Mouse (Mus musculus) 416B (cell line): ENCODE measurements around the gene Prkaa1.
"Not testable (repeated sequence)": the region's sequence is repeated elsewhere in the genome, so short reads cannot be mapped to it uniquely, and the experiment has no call there.

Experiments used
- DNase-seq: peaks from one replicate; pipeline ENCODE4 v3.0.0; 2011; ENCODE audit warnings: low read depth

Gene Prkaa1

DNA sequence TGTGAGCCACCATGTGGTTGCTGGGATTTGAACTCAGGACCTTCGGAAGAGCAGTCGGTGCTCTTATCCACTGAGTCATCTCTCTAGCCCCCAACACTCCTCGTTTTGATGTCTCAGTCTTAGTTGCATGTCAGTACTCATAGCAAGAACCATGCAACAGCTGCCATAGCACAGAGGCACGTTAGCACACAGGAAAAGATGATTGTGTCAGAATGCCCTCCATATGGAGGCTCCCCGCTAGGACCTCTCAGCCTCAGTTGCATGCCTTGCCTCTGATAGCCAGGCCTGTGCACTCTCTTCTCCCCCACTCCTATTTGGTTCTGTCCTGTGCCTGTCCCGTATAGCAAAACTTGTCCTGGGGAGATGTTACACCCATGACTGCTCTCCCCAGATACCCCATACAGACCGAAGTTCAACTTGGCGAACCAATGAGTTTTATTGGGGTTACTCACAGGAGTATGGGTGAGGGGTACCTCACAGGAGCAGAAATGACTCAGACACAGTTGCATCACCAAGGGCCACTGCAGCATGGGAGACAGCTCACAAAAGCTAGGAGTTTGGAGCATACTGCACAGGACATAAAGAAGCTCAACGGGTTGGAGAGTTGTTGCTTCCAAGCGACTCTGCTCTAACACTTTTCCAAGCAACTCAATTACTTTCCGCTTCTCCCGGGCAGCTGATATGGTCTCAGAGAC, 14.4 kb upstream of the Prkaa1 start:
- DNase-seq, result peak; percentile 74

DNA sequence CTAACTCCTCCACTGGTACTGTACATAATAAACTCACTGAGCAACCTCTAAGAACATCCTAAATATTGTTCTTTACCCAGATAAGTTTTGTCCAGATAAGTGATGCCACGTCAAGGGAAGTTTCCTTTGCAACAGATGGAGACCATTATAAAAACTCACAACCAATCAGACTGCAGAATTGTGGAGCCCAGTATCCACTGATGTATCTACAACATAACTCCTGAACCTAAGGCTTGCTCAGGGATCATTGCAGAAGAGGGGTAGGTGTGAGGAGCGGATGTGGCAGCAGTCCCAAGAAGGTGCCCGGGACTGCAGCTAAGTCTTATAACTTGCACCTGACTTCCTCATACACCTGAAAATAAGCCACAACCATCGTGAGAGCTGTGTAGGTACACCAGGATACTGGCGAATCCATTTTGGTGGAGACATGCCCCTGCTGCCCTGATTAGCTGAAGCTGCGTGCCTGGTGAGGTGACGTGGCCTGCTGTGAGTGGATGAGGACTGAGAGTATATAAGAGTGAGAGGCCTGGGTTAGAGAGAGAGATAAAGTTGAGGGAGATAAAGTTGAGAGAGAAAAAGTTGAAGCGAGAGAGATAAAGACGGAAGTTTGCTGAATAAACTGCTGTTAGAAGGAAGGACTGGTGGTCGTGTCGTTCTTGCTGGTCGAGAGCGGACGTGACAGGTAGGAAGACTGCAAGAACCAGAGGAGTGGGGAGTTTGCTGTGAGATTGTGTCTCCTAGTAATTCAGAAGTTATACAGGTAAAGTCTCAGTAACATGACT, 12.6 kb upstream of the Prkaa1 start:
- DNase-seq, result not testable (repeated sequence)

DNA sequence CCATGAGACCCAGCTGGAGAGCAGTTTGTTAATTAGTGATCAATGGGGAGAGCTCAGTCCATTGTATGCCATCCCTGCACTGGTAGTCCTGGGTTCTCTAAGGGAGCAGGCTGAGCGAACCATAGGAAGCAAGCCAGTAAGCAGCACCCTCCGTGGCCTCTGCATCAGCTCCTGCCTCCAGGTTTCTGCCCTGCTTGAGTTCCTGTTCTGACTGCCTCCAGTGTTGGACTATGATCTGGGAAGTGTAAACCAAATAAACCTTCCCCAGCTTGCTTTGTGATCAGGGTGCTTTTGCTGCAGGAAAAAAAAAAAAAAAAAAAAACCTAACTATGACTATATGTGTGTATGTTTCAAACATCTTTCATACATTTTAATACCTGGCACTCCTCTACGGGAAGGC, 10.4 kb upstream of the Prkaa1 start:
- no peak for DNase-seq

DNA sequence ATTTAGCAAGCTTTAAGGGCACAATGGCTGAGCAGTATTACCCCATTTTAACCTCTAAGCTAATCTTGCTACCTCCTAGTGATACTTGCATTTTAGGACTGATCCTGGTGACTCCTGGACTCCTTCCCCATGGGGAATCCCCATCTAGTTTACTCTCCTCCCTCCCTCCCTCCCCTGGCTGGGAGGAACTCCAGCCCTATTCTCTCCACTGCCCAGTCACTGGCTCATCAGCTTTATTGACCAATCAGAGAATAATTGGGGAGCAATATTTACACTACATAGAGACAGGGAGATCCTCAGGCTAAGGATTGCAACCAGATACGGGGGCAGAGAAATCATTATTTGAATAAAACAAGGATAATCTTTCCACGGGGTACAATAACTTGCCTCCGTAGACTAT, 9.5 kb upstream of the Prkaa1 start:
- no peak for DNase-seq

DNA sequence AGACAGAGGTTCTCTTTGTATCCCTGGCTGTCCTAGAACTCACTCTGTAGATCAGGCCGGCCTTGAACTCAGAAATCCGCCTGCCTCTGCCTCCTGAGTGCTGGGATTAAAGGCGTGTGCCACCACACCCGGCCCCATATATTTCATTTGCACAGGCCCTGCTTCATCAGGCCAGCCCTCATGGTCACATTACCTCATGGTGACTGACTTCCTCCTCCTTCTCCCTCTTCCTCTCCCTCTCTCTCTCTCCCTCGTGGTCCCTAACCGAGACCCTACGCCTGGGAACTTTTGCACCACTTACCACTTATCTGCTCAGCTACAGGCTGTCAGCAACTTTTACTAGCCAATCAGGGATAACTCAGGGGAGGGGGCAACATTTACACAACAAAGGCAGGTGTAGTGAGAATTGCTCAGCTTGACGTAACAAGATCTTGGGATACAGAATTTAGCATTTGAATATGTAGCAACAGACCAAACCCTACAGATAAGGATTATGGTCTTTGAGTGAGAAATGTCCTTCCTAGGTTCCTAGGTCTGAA, 8.6 kb upstream of the Prkaa1 start:
- no peak for DNase-seq

DNA sequence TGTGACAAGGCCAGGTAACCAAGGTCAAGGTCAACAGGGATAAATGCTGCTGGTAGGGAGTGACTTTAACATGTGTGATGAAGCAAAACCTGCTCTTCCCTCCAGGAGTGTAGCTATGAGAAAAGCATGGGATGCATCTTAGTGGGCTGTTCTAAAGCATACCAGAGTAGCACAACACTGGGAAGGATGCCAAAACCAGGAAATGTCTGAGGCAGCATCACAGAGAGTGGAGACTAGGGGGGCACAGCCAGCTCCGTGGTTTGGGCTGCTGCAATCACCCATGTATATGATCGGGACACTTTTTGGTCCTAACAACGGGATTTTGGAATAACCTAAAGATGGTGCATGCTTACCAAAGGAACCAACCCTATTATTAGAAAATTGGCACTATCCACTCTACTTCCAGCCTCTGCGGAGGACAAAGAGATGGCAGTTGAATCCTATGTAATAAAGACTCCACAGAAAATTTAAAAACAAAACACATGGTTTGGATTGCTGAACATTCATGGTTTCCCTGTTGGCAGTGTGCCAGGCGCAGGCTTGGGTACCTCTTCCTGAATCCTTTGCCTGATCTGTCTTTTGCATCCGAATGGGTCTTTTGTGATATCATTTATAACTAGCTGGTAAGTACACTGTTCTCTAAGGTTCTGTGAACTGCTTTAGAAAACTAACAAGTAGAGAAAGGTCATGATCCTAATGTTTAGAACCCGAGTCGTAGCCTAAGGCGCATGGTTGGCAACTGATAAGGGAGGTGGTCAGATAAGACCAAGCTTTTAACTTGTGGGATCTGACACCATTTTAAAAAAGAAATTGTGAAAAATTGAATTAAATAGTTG, 5.4 kb upstream of the Prkaa1 start:
- peak; percentile 66 for DNase-seq

DNA sequence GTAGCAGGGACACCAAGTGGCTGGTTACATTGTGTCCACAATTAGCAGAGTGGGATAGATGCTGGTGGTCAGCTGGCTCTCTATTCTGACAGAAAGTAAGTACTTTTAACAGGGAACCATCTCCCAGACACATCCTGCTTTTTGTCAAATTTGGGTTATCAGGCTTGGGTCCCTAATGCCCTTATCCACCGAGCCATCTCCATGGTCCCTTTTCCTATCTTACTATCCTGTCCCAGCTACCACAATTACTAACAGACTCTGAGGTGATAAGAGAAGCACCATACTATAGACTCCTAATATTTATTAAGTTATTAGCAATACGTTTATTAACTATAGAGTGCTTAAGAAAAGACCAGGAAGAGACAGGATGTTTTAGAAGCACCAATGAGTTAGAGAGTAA, 4.3 kb upstream of the Prkaa1 start:
- DNase-seq, result no peak

DNA sequence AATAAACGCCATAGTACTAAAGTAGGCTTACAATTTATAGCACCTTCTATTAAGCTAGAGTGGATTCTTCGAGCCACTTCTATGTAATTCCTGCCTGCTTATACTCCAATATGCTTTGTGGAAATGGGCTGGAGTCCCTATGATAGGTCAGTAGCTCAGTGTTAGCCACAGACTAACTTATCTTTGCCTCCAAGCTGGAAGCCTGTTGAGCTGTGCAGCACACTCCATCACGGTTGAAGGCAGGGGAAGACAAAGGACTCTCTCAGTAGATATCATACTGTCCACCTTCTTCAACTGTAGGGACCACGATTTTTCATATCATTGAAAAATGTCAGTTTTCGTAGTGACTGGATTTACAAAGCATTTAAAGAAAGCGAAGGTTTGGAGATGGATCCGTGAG, 3.8 kb upstream of the Prkaa1 start:
- DNase-seq, result no peak

DNA sequence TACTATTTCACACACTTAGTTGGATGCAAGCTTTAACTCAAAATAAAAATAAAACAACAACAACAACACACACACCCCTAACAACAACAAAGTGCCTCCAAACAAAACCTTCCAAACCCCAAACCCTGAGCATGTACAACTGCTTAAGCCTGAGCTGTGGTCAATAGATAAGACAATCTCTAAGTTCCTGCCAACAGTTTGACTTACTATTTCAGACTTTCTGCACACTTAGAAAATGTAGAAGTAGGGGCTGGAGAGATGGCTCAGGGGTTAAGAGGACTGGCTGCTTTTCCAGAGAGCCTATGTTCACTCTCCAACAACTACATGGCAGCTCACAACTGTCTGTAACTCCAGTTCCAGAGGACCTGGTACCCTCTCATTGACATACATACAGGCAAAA, 3.3 kb upstream of the Prkaa1 start:
- peak; percentile 56 for DNase-seq

DNA sequence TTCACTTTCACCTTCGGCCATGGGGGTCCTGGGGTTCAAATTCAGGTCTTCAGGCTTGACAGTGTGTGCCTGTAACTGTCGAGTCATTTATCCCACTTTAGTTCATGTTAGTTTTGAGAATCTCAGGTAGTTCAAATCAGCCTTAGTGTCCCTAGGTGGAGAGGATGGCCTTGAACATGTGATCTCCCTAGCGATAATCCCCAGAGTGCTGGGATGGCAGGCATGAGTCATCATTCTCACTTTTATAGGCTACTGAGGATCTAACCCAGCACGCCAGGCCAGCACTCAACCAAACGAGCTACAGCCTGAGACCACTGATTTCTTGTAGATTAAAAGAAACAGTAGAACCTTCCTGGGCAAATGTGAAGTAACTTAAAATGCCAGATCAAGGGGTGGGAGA, 1.6 kb upstream of the Prkaa1 start:
- peak; percentile 73 for DNase-seq

DNA sequence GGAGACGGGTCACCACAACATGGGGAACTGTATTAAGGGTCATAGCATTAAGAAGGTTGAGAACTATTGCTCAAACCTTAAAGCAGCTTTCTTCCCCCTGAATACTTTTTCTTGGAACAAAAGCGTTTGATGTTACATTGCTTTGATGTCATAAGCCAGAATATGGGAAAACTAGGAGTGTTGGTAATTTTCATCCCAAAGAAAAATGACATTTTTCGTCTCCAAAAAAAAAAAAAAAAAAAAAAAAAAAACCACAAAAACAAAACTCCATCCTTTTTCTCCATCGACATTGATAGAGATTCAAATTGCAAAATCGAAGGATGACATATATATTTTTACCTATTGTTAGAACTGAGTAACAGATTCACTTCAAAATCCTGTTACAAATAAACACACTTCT, 947 bp upstream of the Prkaa1 start:
- no peak for DNase-seq

DNA sequence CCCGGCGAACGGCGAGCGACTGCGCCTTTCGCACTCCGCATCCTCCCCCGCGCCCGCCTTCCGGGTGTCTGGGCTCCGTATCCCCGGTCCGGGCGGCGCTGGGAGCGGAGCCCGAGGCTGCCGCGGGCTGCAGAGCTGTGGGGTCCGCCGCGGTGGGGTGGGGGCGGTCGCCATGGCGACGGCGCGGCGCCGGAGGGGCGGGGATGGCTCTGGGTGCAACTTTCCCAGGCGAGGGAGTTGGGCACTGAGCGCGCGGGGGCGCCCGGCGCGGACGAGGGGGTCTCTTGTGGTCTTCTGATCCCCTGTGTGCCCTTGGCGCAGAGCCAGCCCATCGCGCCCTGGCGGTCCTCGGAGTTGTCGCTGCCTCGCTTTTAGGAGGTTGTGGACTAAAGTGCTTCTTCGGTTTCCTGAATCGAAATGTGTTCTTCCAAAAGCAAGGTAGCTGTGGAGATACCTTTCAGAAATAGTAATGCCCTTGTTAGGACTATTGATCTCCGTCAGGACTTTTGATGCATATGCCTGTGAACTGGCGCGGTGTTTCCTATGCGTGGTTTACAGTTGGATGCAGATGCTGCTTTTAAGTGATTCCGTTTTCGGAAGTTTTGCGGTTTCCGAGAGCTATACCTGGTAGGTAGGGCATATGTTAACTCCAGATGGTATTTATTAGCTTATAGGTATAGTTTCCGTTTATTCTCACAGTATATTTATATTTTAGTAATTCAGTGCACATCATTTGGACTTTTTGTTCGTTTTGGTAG, 539 bp downstream of the Prkaa1 start:
- peak; percentile 56 for DNase-seq

DNA sequence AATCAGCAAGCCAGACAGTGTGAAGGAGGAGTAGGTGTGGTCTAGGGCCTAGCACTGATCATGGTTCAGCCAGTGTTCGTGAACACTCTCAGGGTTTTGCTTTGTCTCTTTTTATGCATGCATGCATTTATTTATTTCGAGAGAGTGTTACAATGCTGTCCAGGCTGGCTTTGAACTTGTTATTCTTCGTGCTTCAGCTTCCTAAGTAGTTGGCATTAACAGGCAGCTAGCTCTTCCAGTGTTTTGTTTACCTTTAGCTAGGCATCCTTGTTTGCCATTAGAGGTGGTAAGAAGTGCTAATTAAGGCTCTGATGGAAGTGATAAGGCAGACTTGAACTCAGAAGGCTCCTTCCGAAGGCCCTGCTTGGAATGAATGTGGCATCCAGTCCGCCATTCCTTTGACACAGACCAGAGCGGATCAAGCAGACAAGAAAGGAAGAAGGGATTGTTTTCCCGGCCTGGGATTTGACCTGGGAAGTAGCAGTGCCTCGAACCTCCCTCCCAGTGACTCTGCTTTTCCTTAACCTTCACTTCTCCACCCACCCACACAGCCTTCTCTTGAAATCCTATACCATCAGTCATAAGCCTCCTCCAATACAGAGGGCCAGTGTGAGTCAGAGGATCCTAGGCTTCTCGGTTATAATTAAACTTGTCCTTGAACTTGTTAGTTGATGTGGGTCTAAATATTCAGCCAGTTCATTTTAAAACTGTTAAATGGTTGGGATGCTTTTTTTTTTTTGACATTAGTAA, 1.7 kb downstream of the Prkaa1 start:
- DNase-seq, result peak; percentile 78

DNA sequence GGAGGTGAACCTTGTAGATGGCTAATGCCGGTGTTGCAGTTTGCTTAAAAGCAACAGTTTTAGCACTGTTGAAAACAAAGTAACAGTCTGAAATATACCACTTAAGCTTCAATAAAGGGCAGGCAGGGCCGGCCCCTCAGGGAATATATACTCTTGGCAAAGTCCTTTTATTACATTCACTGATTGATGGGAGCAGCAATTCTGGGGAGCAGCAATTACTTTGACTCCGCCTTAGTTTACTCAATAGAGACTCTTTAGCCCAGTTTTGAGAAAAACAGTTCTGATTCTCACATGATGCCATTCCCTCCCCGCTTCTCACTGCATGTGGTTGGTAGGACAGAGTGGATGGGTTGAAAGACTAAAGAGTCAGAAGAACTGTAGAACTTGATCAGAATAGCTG, 5.5 kb downstream of the Prkaa1 start:
- no peak for DNase-seq

DNA sequence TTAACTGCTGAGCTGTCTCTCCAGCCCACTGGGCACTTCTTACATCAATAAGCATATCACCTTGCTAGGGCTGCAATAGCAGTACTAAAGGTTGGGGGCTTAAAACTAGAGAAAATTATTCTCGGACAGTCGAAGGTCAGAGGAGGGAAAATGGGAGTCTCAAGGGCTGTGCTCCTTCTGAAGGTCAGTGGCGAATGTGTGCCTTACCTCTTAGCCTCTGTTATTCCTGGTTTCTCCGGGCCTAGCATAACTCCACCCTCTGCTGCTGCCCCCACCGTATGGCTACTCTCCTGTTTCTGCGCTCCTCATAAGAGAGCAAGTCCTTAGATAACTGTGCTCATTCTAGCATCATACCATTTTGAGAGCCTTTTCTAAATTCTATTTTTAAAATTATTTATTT, 8.5 kb downstream of the Prkaa1 start:
- DNase-seq, result no peak

DNA sequence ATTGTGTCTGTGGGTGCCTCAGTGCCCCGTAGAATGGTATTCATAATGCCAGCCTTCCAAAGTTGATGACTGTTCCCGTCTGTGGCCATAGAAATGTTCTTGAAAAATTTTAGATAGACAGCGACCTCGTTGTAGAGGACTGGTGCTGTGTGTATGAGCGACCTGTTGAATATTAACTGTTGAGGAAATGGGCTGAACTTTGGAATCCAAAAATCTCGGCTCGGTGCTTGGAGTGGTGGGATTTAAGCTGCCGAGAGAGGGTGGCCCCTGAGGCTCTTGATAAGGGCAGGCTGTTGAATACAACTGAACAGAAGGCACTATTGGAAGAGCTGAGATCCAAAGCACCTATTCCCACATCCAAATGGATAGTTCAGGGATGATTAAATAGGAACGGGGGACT, 11.0 kb downstream of the Prkaa1 start:
- DNase-seq, result no peak

DNA sequence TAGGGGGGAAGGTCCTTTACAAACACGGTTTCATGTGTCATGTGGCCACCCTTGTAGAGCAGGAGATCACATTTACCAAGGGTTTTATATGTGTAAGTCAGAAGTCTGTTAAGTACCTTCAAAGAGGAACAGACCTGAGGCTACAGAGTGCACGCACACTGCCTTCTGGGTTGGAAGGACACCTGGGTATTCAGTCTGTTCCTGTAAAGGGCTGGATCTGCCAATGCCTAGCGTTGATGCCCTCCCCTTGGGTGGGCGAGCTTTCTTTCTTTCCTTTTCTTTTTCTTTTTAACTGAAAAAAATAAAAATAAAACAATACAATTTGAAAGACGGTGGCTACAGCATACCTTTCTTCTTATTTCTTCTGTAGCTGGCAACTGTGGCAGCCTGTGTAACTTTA, 11.4 kb downstream of the Prkaa1 start:
- no peak for DNase-seq

DNA sequence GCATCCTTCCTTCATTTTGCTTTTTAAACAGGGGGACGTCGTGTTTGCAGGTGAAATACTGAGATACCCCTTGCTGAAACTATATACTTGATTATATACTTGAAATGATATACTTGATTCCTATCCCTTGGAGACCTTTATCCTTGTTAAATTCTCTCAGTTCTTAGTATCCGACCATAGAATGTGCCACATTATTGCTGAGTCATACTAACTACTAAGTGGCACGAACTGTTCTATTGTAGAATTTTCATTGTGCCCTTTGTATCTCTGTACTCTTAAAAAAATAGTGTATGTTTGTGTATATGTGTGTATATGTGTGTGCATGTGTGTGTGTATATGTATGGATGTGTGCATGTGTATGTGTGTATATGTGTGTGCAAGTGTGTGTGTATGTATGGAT, 12.7 kb downstream of the Prkaa1 start:
- DNase-seq, result no peak

DNA sequence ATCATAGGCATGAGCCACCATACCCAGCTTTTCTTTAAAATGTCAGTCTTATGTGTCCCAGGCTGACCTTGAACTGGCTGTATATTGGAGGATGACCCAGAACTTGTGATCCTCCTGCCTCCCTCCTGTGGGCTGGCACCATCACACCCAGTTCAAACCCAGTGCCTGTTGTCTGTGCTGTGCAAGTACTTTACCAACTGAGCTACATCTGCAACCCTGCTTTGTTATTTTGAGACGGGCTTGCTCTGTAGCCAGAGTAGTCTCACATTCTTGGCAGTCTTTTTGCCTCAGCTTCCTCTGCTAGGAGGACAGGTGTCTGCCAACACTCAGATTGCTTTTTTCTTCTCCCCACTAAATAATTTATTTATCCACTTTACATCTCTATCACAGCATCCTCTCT, 13.7 kb downstream of the Prkaa1 start:
- no peak for DNase-seq

DNA sequence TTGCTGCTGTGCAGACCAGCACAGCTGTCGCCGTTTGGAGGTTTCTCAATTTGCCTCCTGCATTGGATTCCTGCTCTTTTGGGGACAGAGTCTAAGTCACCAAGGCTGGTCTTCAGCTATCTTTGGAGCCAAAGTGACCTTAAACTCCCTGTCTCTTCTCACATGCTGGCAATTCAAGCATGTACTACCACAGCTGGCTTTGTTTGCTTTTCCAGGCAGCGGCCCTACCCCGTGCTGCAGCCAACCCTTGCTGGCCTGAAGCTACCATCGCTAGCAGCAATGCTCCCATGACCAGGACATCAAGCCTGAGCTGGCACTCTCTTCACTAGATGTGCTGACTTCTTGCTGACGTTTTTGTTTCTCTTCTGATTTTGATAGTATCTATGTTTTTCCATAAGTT, 15.2 kb downstream of the Prkaa1 start:
- DNase-seq, result no peak

DNA sequence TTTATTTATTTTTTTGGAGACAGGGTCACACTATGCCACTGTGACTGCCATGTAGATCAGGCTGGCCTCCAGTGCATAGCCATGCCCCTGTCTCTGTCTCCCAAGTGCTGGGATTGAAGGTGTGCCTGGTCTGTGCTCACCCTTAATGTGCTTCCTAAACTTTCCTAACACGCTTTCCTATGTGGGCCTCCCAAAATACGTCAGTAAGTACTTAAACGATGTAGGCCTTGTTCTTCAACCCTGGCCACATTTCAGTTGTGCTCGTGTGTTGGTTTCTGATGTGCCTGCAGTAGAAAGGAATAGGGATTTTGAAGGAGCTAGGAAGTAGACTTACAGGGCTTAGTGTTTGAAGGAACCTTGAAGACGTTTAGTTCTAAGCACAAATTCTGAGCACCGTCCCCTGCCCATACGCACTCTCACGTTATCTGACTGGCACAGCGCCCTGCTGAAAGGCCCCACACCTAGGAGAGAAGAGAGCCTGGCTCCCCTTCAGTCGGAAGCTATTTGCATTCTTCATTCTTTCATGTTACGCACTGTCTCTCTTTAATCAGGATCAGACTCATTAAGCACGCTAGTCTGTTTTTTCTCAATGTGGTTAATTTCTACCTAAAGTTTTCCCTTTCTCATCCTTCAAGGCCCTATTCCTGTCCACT, 21.6 kb downstream of the Prkaa1 start:
- no peak for DNase-seq
